Comparison of ENCODE assay signal across 9 mouse cellular contexts in the genomic region with DNA sequence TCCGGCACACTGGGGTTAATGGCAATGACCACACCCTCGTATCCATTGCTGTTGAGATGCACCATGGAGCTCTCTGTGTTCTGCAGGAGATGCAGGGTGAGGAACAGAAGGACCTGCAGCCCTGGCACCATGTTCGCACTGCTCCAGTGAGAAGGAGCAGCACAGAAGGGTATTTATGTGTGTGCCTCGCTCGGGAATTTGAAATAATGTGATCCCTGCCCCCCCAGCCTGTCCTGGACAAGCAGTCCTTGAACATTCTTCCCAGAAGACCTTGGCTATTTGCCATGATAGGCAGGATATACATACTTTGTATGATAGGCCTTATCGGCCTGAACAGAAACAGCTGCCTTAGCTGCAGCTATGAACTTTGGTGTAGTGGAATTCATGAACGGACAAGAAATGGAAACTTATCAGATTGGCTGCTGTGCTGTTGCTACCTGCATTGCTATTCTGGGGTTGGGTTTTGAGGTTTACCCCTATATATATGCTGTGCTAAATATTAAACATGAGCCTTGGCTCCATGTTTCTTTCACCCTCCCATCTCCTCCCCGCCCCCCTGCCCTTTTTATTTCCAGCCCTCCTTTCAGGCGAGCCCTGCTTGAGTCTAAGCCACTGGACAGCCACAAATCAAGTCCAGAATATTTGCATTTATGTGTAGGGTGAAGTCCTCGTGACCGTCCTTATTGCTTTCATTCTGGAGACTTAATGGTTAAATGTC. TPM values are rescaled to one million over a fixed set of nuclear protein-coding genes. Genes with fewer than 3 reads are reported as not detected.
DNase-seq lines count a peak whose midpoint lies in the region; ATAC-seq lines count a peak whose summit lies in the region.
"Had no signal": no experiment of that assay in that cellular context is flagged by ENCODE, and none has a peak within 500 bp of the region (broad histone marks: within the 10 kb centered on the region; RNA-seq: fewer than 3 reads in every experiment).

Clca3a1 (minus strand) TSS at position 386 of the 718 bp plus-strand sequence.

- WGBS in heart, embryonic 15.5 days, result 21% methylated on average over 11 of the region's 11 CpGs
- 40% methylated on average over 10 of the region's 11 CpGs for WGBS in liver, embryonic 15.5 days (ENCODE audit: insufficient replicate concordance)

- 0 out of 2 replicates have a peak within 1 kb of the TSS, but pooled peaks have one; percentile 14 for H3K9ac ChIP-seq in heart, embryonic 15.5 days
- no peak within 1 kb of the TSS for H3K9ac ChIP-seq in liver, embryonic 15.5 days
- H3K9ac ChIP-seq: midbrain, embryonic 12.5 days had no signal

- H3K4me1 ChIP-seq in heart, embryonic 15.5 days (replicated peaks), result peaks cover 10% of the 10 kb centered on the region
- H3K4me1 ChIP-seq in liver, embryonic 15.5 days (replicated peaks), result peaks cover 10% of the 10 kb centered on the region
- H3K4me1 ChIP-seq: midbrain, embryonic 12.5 days had no signal

- no peaks in the 10 kb centered on the region for H3K27me3 ChIP-seq in heart, embryonic 15.5 days
- no peaks in the 10 kb centered on the region for H3K27me3 ChIP-seq in liver, embryonic 15.5 days
- H3K27me3 ChIP-seq: midbrain, embryonic 12.5 days had no signal

- peak; percentile 52 for DNase-seq in spleen, adult 12 weeks (ENCODE audit: low spot score)
- DNase-seq in spleen, postnatal 14 days (ENCODE audit: low spot score in 2 of 2), result no peak
- DNase-seq in testis, postnatal 10 days (ENCODE audit: low spot score), result peak; percentile 43
- DNase-seq in right cerebral cortex, postnatal 4 days, result no peak
- no peak for DNase-seq in cerebellum, postnatal 14 days
- no peak for DNase-seq in layer of hippocampus, adult 11-12 months (ENCODE audit: low spot score)

- peak within 1 kb of the TSS; percentile 41 for H3K4me3 ChIP-seq in heart, embryonic 15.5 days
- peak within 1 kb of the TSS; percentile 17; the same call in 1 of the 2 replicates for H3K4me3 ChIP-seq in liver, embryonic 15.5 days (replicated peaks)
- H3K4me3 ChIP-seq: midbrain, embryonic 12.5 days had no signal

- ATAC-seq in heart, embryonic 15.5 days (replicated peaks; ENCODE audit: insufficient number of reproducible peaks, insufficient read depth, low FRiP score, low read depth), result peak; percentile 90
- ATAC-seq in liver, embryonic 15.5 days (ENCODE audit: insufficient read depth), result peak; percentile 86

- no peaks in the 10 kb centered on the region for H3K9me3 ChIP-seq in heart, embryonic 15.5 days (replicated peaks)
- no peaks in the 10 kb centered on the region for H3K9me3 ChIP-seq in liver, embryonic 15.5 days (replicated peaks)
- H3K9me3 ChIP-seq: midbrain, embryonic 12.5 days had no signal

- peak within 1 kb of the TSS; percentile 84 for H3K27ac ChIP-seq in heart, embryonic 15.5 days
- 0 out of 2 replicates have a peak within 1 kb of the TSS, but pooled peaks have one; percentile 45 for H3K27ac ChIP-seq in liver, embryonic 15.5 days (replicated peaks)
- H3K27ac ChIP-seq: midbrain, embryonic 12.5 days had no signal

- H3K36me3 ChIP-seq in heart, embryonic 15.5 days, result peaks cover 4% of the 10 kb centered on the region; the same call in 1 of the 2 replicates
- no peaks in the 10 kb centered on the region for H3K36me3 ChIP-seq in liver, embryonic 15.5 days (replicated peaks)
- H3K36me3 ChIP-seq: midbrain, embryonic 12.5 days had no signal

- H3K4me2 ChIP-seq in heart, embryonic 15.5 days, result peak within 1 kb of the TSS; percentile 53
- peak within 1 kb of the TSS; percentile 38 for H3K4me2 ChIP-seq in liver, embryonic 15.5 days
- H3K4me2 ChIP-seq: midbrain, embryonic 12.5 days had no signal

RNA-seq across cellular contexts. Expression of gene Clca3a1, which starts in this region (rescaled TPM):
- 17.3 and 19.6 TPM in 2 replicates for polyA plus RNA-seq in heart, embryonic 15.5 days (2015; fragmentation: Nextera tagmentation; extraction: Ambion mirVana)
- 3.9 and 4.2 TPM in 2 replicates for polyA plus RNA-seq in liver, embryonic 15.5 days (2015; fragmentation: Nextera tagmentation; extraction: Ambion mirVana)

Comparison
In these comparisons a context has a peak if more than half of its experiments do, and no peak if none do; other contexts are left out.
1. DNase-seq: peak in spleen, adult 12 weeks (single experiment) and testis, postnatal 10 days (single experiment); none in spleen, postnatal 14 days (0 of 2), right cerebral cortex, postnatal 4 days (single experiment), cerebellum, postnatal 14 days (0 of 2) and layer of hippocampus, adult 11-12 months (single experiment).